Mouse (Mus musculus) neural tube, embryonic 10.5 days (tissue): Measurements from ENCODE around the gene Kng1.
"Not testable (repeated sequence)": the region's sequence is repeated elsewhere in the genome, so short reads cannot be mapped to it uniquely, and the experiment has no call there.

Source experiments
- DNase-seq: peaks from one replicate; pipeline ENCODE4 v3.0.0-alpha.2; 2017; ENCODE audit warnings: low spot score; ENCODE audit errors: extremely low spot score

Gene Kng1

GRCm38 (mm10) chr16:23093321-23093953 is 35.8 kb downstream of the Kng1 start:
- DNase-seq: no peak

DNA sequence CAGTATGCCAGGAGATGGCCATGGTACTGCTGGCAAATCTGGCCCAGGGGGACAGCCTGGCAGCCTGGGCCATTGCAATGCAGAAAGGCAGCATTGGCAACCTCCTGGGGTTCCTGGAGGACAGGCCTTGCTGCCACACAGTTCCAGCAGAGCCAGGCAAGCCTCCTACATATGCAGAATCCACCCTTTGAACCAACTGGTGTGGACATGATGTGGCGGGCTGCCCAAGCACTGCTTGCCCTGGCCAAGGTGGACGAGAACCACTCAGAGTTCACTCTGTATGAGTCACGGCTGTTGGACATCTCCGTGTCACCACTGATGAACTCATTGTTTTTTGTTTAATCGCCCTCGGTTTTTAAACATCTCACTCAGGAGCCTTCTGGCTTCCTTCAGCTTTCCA is 36.5 kb downstream of the Kng1 start:
- DNase-seq: no peak

DNA sequence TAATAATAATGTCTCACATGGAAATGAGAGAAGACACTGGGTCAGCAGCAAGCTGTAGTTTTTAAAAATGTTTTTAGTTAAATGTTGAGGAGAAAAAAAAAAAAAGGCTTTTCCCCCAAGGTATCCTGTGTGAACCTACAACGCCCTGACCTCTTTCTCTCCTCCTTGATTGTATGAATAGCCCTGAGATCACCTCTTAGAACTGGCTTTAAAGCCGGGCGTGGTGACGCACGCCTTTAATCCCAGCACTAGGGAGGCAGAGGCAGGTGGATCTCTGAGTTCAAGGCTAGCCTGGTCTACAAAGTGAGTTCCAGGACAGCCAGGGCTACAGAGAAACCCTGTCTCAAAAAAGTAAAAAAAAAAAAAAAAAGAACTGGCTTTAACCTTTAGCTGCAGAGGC is 37.9 kb downstream of the Kng1 start:
- DNase-seq: not testable (repeated sequence)

DNA sequence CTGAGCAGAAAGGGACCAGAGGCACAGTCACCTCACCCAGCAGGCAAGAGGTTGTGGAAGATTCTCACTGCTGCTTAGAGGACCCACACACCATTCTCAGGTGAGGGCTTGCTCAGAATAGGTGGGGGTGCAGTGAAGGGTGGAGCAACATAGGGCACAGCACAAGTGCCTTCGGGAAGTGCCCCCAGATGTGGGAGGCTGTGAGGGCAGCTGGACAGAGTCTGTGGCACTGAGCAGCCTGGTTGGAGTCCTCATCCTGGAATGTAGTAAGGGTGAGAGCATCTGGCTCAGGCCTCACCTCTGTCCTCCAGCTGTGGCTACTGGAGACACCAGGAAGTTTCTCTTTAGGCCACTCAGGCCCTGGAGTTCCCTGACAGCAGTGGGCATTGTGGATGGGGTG is 39.2 kb downstream of the Kng1 start:
- DNase-seq: not testable (repeated sequence)

GRCm38 (mm10) chr16:23097290-23098104 is 39.8 kb downstream of the Kng1 start:
- not testable (repeated sequence) for DNase-seq

GRCm38 (mm10) chr16:23098105-23098452 is 40.4 kb downstream of the Kng1 start:
- DNase-seq: not testable (repeated sequence)

DNA sequence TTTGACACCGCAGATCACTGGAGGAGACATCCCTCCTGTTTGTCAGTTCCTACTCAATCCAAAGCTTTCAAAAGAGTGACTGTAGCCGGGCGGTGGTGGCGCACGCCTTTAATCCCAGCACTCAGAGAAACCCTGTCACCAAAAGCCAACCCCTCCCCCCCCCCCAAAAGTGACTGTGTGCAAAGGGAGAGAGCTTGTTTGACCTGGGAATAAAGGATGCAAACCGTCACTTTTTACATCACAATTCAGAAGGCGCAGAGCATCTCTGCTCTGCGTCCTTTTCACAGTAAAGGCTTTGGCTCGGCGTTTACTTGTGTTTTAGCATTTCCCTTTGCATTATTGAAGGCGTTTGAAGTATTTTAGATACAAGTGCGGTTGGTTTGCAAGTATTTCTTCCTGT is 42.0 kb downstream of the Kng1 start:
- DNase-seq: peak; percentile 16

GRCm38 (mm10) chr16:23100099-23100575 is 42.5 kb downstream of the Kng1 start:
- peak; percentile 56 for DNase-seq

GRCm38 (mm10) chr16:23100613-23101012 is 42.9 kb downstream of the Kng1 start:
- DNase-seq: peak; percentile 48

DNA sequence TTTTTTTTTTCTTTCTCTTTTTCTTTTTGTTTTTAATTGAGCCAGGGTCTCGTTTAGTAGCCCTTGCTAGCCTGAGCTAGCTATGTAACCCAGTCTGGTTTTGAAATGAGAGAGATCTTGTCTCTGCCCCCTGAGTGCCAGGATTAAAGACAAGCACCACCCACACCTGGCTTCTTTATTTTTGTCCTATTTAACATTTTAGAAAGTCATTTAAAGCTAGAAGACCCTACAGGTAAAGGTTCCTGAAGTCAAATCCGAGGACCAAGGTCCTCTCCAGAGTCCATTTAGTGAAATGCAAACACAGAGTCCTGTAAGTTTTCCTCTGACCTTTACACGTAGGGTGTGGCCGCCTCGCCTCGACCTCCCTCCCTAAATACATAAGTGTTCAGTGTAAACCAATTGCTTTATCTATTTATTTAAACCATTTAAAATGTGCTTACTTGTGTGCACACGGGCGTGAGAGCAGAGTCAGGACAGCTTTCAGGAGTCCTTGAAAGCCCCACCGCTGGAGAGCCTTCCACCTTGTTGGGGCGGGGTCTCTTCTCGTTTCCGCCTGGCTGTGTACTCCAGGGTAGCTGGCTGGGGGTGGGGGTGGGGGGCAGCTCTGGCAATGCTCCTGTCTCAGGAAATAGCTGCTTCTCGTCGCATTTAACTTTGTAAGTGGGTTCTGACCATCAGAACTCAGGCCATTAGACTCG is 44.8 kb downstream of the Kng1 start:
- peak; percentile 31 for DNase-seq

GRCm38 (mm10) chr16:23103038-23103745 is 45.5 kb downstream of the Kng1 start:
- no peak for DNase-seq

DNA sequence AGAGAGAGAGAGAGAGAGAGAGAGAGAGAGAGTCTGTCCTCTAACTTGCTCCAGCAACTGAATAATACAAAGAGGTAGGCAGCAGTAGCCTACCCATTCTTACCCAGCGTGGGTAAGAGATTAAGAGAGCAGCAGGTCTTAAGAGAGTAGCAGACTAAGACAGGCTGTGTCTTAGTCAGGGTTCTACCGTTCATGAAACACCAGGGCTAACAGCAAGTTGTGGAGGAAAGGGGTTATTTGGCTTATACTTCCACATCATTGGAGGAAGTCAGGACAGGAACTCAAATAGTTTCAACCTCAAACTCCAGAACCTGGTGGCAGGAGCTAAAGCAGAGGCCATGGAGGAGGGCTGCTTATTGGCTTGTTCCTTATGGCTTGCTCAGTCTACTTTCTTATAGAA is 46.2 kb downstream of the Kng1 start:
- DNase-seq: no peak

GRCm38 (mm10) chr16:23106121-23106520 is 48.5 kb downstream of the Kng1 start:
- no peak for DNase-seq

- DNase-seq: peak; percentile 92
These were observed 49.7 kb downstream of the Kng1 start, which contains the start of gene Eif4a2 for GRCm38 (mm10) chr16:23107231-23107942. Gene Eif4a2 (plus strand): TSS chr16:23107444.

DNA sequence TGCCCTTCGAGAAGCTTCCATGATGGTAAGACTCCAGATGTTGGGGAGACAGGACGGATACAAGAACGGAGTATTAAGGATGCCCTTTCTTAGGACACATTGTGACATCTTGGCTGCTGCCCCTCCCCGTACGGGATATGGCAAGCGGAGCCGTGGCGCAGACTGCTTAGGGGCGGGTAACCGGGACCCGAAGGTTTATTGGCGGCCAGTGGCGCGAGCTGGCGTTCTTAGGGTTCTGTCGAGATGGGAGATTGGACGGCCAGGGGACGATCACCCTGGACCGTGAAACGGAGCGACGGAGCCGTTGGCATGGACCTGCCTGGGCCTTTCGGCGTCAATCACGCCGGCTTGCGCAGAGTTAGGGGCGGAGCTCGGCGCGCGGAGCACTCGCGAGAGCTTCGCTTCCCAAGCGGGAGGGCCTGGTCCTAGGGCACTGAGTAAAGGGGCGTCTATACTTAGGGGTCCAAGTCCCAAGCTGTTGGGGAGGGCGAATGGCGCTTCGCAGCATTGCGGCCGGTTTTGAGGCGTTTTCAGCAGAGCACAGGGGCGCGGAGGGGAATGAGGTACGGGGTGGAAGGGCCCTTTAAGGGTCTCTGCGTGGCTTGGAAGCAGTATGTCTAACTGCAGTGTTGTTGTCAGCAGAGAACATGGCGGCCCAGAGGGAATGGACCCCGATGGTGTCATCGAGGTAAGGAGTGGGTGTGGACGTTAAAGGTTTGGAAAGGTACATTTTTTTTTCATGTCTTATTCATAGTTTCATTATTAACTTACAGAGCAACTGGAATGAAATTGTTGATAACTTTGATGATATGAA is 50.5 kb downstream of the Kng1 start:
- DNase-seq: peak; percentile 82

DNA sequence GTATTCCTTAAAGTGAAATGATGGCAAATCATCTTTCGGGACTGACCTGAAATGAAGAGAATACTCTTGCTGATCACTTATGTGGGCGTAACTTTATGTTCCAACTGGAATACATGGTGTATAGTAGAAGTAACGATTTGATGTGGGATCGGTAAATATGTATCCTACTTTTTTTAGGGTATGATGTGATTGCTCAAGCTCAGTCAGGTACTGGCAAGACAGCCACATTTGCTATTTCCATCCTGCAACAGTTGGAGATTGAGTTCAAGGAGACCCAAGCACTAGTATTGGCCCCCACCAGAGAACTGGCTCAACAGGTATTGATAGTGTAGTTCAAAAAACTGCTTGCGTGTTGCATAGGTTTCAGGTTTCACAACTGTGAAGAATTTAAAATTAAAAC is 51.3 kb downstream of the Kng1 start:
- DNase-seq: no peak

DNA sequence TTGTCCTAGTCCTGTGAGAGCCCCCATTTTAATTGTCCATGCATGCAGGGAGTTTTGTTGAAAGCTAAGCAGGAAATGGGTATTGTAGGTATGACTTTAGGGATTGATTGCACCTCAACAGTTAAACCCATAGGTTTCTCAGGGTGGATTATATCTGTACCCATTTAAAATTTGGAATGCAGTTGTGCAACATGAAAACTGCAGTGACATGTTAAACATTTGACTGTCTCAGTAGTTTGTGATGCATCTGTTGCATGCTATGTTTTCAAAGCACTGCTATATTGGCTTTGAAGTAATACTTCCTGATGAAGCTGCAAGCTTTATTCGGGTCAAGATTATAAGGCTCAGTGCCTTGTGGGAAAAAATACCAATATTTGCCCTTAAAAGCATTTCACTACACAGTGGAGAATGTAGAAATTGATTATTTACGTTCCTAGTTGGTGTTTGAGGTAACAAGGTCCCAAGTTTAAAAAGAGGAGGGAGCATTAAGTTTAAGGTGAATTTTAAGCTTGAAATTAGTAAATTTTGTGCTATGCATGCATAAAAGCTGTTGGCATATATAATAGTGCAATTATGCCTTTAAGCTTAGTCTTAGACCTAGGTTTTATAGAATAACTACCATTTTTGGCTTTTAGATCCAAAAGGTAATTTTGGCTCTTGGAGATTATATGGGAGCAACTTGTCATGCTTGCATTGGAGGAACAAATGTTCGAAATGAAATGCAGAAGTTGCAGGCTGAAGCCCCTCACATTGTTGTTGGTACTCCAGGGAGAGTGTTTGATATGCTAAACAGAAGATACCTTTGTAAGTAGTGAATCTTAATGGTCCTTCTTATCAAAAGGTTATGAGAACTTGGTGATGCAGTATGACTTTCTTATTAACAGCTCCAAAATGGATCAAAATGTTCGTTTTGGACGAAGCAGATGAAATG is 52.0 kb downstream of the Kng1 start:
- no peak for DNase-seq

GRCm38 (mm10) chr16:23112348-23112747 is 54.7 kb downstream of the Kng1 start:
- no peak for DNase-seq

DNA sequence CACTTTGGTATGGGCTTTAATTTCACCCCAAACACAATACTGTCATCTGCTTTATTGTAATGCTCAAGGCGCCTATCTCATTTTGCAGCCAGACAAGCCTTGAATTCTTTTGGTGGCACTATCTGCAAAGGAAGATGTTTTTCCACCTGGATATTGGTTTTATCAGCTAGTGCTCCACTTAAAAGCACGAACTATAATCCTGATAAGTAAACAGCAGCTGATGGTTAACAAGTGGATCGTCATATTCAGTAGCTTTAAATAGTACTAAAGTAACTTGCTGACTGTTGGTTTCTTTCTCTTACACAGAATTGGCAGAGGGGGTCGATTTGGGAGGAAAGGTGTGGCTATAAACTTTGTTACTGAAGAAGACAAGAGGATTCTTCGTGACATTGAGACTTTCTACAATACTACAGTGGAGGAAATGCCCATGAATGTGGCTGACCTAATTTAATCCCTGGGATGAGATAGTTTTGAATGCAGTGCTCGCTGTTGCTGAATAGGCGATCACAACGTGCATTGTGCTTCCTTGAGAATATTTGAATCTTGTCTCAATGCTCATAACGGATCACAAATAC is 55.3 kb downstream of the Kng1 start:
- DNase-seq: no peak
